Mouse (Mus musculus) intestine, embryonic 14.5 days (tissue): ENCODE measurements around the gene Arfgap2. TPM values are rescaled to one million over a fixed set of nuclear protein-coding genes. Genes with fewer than 3 reads are reported as not detected.

Experiments
- ATAC-seq: fragments of 200-750 bp; cut with Nextera tagmentation; replicated peaks from 2 replicates; pipeline ENCODE4 v1.8.0; 2017; ENCODE audit warnings: low read depth, moderate number of reproducible peaks, moderate TSS enrichment, moderate library complexity; ENCODE audit not compliant: low FRiP score, low TSS enrichment
- DNase-seq: peaks from one replicate; pipeline ENCODE4 v3.0.0-alpha.2; 2018; ENCODE audit warnings: low spot score
- H3K27ac ChIP-seq: fragments of 300-500 bp; sonication (generic); 2 replicates; pipeline ENCODE4 v1.5.1; 2014; ENCODE audit warnings: low read depth, mild to moderate bottlenecking, control low read depth
- H3K27me3 ChIP-seq: fragments of 300-500 bp; sonication (generic); replicated peaks from 2 replicates; pipeline ENCODE4 v1.6.1; 2014; ENCODE audit warnings: low read length, control low read depth; ENCODE audit not compliant: control insufficient read depth, insufficient read depth
- H3K36me3 ChIP-seq: fragments of 300-500 bp; sonication (generic); 2 replicates; pipeline ENCODE4 v1.6.1; 2014; ENCODE audit warnings: low read length, control low read depth; ENCODE audit not compliant: control insufficient read depth, insufficient read depth
- H3K4me1 ChIP-seq: fragments of 300-500 bp; sonication (generic); replicated peaks from 2 replicates; pipeline ENCODE4 v1.6.1; 2014; ENCODE audit warnings: low read length, control low read depth, mixed read lengths; ENCODE audit not compliant: control insufficient read depth, insufficient read depth
- H3K4me2 ChIP-seq: fragments of 300-500 bp; sonication (generic); 2 replicates; pipeline ENCODE4 v1.6.1; 2014; ENCODE audit warnings: low read length
- H3K4me3 ChIP-seq: fragments of 300-500 bp; sonication (generic); 2 replicates; pipeline ENCODE4 v1.5.1; 2014; ENCODE audit warnings: low read depth, low read length, control low read depth, mixed read lengths
- H3K9ac ChIP-seq: fragments of 300-500 bp; sonication (generic); 2 replicates; pipeline ENCODE4 v1.6.1; 2014; ENCODE audit warnings: mild to moderate bottlenecking, low read length
- H3K9me3 ChIP-seq: fragments of 300-500 bp; sonication (generic); 2 replicates; pipeline ENCODE4 v1.6.1; 2016; ENCODE audit warnings: low read length, control low read depth; ENCODE audit not compliant: control insufficient read depth
- WGBS: fragments of 180-500 bp; shearing (Covaris S2); extraction: QIAGEN DNeasy Blood & Tissue Kit; methylation state at CpG from one replicate; pipeline ENCODE4 v1.1.7; 2014; 5-methylcytosine and 5-hydroxymethylcytosine counted together
- polyA plus RNA-seq: library from polyadenylated mRNA; unstranded; fragments of >200 nt; fragmentation: Nextera tagmentation; extraction: Ambion mirVana; gene quantifications from 2 replicates; pipeline ENCODE4 v1.2.1, GENCODE M21; 2014

Arfgap2 gene
- polyA plus RNA-seq, 1 experiment from 2014 or later: 72.4 TPM

DNA sequence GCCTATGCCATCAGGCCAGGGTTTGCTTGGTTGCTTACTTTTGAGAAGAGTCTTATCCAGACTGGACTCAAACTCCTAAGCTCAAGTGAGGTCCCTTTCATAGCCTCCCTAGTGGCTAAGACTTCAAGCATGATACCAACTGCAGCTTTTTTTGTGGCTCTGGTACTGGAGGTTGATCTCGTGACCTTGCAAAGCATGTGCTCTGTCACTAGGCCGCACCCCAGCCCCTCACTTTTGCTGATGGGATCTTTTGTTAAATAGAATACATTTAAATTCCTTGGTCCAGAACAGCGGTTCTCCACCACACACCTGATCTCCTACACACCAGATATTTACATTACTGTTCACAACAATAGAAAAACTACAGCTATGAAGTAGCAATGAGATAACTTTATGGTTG, 29.5 kb downstream of the Arfgap2 start:
- Histone ChIP-seq H3K4me3 (no peak overlapping the region), H3K4me2 (no peak overlapping the region), H3K9ac (no peak overlapping the region), H3K9me3 (no peaks in the 10 kb centered on the region), H3K27me3 (no peaks in the 10 kb centered on the region), H3K4me1 (peaks cover 3% of the 10 kb centered on the region; the same call in 1 of the 2 replicates), H3K36me3 (no peaks in the 10 kb centered on the region), H3K27ac (no peak overlapping the region)
- WGBS: 90% methylated on average over 3 of the region's 3 CpGs
- ATAC-seq: no peak
- no peak for DNase-seq

DNA sequence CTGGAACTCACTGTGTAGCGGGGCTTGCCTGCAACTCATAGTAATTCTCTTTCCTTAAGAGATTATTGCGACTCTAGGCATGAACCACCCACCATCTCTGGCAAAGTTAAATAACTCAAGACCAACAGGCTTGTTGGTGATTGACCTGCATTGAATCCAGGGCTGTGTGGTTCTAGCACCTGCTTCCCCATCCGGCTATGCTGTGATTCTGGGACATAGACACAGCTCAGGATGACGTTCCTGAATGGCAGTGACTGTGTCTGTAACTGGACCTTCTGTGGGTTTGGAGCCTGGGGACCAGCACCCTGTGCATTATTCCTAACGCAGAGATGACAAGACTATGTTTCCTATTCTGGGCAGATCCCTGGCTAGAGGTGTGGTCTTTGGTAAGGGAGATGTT, 31.1 kb downstream of the Arfgap2 start:
- no peaks in the 10 kb centered on the region for H3K36me3 ChIP-seq
- peaks cover 3% of the 10 kb centered on the region; the same call in 1 of the 2 replicates for H3K4me1 ChIP-seq
- H3K27me3 ChIP-seq: no peaks in the 10 kb centered on the region
- H3K9me3 ChIP-seq: no peaks in the 10 kb centered on the region
- no peak overlapping the region for H3K4me2 ChIP-seq
- WGBS: 87% methylated on average over 5 of the region's 5 CpGs
- H3K27ac ChIP-seq: no peak overlapping the region
- DNase-seq (no peak), ATAC-seq (no peak)
- H3K9ac ChIP-seq: no peak overlapping the region
- no peak overlapping the region for H3K4me3 ChIP-seq

DNA sequence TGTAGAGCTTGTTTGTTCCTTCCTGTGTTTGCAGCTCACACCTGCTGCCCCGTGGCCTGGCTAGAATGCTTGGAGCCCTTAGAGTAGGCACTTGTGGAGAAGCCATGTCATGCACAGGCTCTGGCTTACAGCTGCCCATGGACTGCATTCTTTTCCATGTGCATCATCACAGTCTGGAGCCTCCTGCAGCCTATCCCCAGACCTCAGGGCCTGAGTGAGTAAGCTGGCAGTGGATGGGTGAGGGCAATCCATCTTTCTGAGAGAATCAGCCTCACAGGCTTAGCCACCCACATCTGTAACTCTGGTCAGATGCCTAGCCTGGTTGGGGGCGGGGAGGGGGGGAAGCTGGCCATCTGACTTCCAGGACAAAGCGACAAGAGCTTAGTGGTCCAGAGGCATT, 34.4 kb downstream of the Arfgap2 start:
- Histone ChIP-seq H3K27ac (no peak overlapping the region), H3K4me2 (no peak overlapping the region), H3K4me1 (no peaks in the 10 kb centered on the region), H3K9ac (no peak overlapping the region), H3K36me3 (no peaks in the 10 kb centered on the region), H3K9me3 (no peaks in the 10 kb centered on the region), H3K4me3 (no peak overlapping the region), H3K27me3 (no peaks in the 10 kb centered on the region)
- DNase-seq: no peak
- ATAC-seq: peak; percentile 44; the same call in 1 of the 2 replicates
- WGBS: 42% methylated on average over 3 of the region's 3 CpGs

DNA sequence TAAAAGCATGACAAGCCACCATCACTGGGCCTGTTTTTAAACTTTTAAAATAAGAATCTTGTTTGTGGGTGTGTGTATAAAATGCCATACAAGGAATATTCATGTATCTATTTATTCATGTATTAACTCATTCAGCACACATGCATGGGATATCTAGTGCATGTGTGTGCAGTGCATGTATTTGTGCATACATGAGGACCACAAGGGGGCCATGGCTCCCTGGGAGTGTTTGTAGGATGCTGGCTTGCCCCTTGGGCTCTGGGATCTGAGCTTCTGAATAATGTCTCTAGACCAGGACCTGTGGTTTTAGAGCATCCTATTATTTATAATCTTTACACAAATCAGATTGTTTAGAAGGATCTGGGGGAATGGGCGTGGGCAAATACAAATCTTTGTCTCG, 36.0 kb downstream of the Arfgap2 start:
- Histone ChIP-seq H3K9me3 (no peaks in the 10 kb centered on the region), H3K4me2 (no peak overlapping the region), H3K36me3 (no peaks in the 10 kb centered on the region), H3K4me3 (no peak overlapping the region), H3K27ac (no peak overlapping the region), H3K4me1 (no peaks in the 10 kb centered on the region), H3K9ac (no peak overlapping the region), H3K27me3 (no peaks in the 10 kb centered on the region)
- 88% methylated on average over 2 of the region's 2 CpGs for WGBS
- ATAC-seq: no peak
- no peak for DNase-seq

- Histone ChIP-seq H3K27me3 (no peaks in the 10 kb centered on the region), H3K27ac (no peak overlapping the region), H3K4me3 (no peak overlapping the region), H3K4me1 (no peaks in the 10 kb centered on the region), H3K36me3 (no peaks in the 10 kb centered on the region), H3K4me2 (no peak overlapping the region), H3K9me3 (no peaks in the 10 kb centered on the region), H3K9ac (no peak overlapping the region)
- no peak for DNase-seq
- no peak for ATAC-seq
- WGBS: 74% methylated on average over 2 of the region's 2 CpGs
These were observed 37.1 kb downstream of the Arfgap2 start for GRCm38 (mm10) chr2:91301836-91302235.

- WGBS: 67% methylated on average over 3 of the region's 3 CpGs
- Histone ChIP-seq H3K4me1 (no peaks in the 10 kb centered on the region), H3K9me3 (no peaks in the 10 kb centered on the region), H3K27ac (no peak overlapping the region), H3K36me3 (no peaks in the 10 kb centered on the region), H3K4me2 (no peak overlapping the region), H3K4me3 (no peak overlapping the region), H3K27me3 (no peaks in the 10 kb centered on the region), H3K9ac (no peak overlapping the region)
- no peak for ATAC-seq
- DNase-seq: no peak
These were observed 38.1 kb downstream of the Arfgap2 start for GRCm38 (mm10) chr2:91302845-91303244.

- Histone ChIP-seq H3K4me3 (no peak overlapping the region), H3K27me3 (no peaks in the 10 kb centered on the region), H3K9ac (no peak overlapping the region), H3K4me2 (no peak overlapping the region), H3K9me3 (no peaks in the 10 kb centered on the region), H3K27ac (no peak overlapping the region), H3K4me1 (no peaks in the 10 kb centered on the region), H3K36me3 (no peaks in the 10 kb centered on the region)
- no peak for ATAC-seq
- no peak for DNase-seq
- WGBS: 91% methylated on average over 9 of the region's 9 CpGs
These were observed 41.2 kb downstream of the Arfgap2 start for GRCm38 (mm10) chr2:91305926-91306325.

- no peaks in the 10 kb centered on the region for H3K27me3 ChIP-seq
- H3K4me1 ChIP-seq: no peaks in the 10 kb centered on the region
- H3K27ac ChIP-seq: no peak overlapping the region
- H3K36me3 ChIP-seq: no peaks in the 10 kb centered on the region
- ATAC-seq (no peak), DNase-seq (no peak)
- H3K4me2 ChIP-seq: no peak overlapping the region
- H3K9me3 ChIP-seq: no peaks in the 10 kb centered on the region
- no peak overlapping the region for H3K9ac ChIP-seq
- H3K4me3 ChIP-seq: no peak overlapping the region
These were observed 41.8 kb downstream of the Arfgap2 start for GRCm38 (mm10) chr2:91306589-91306988.

GRCm38 (mm10) chr2:91308680-91309079, 43.9 kb downstream of the Arfgap2 start:
- Histone ChIP-seq H3K4me3 (no peak overlapping the region), H3K4me1 (no peaks in the 10 kb centered on the region), H3K4me2 (no peak overlapping the region), H3K9me3 (no peaks in the 10 kb centered on the region), H3K27ac (no peak overlapping the region), H3K27me3 (no peaks in the 10 kb centered on the region), H3K36me3 (no peaks in the 10 kb centered on the region), H3K9ac (no peak overlapping the region)
- DNase-seq (no peak), ATAC-seq (no peak)
- 32% methylated on average over 5 of the region's 5 CpGs for WGBS
